Mouse (Mus musculus): ENCODE measurements around the gene Gpd1.

DNA sequence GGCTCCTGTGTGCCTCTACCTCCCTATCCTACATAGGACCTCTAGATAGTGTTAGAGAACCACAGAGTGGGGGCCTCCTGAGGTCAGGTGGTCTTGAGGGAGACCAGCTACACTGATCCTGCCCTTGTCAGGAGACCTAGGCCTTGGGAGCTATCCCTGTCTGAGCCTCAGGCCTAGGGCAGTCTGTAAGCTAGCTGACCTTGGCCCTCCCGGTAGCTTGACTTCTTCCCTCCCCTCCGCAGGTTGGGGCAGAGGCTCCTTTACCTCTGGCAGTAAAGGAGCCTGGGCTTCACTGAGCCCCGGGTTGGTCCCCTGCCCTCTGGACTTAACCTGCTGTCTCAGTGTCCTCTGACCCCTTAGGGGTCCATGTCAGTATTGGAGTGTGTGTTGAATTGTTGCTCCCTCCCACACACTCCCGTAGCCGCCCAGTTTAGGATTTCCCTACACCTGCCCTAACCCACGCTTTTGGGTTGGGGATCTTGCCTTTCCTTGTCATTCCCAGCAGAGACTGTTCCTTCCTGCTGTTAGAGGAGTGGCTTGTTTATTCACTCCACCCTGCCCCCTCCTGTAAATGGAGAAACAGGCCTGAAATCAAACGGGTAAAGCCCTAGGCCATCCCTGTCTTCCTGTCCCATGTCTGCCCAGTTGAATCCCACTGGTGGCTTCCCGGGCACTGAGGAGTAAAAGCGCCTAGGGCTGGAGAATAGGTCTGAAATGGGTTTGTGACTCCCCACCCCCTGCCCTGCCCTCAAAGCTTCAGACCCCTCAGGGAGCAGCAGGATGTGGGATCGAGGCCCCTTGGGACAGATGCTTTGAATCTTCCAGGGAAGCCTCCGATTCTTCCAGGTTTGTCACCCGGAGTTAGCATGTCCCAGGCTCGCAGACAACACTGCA lies 4.4 kb upstream of the Gpd1 start:
- TF ChIP-seq MAX (IDR thresholded peaks at IDR 0.05; ENCODE audit: low read depth) (no peak), POLR2A (IDR thresholded peaks at IDR 0.05; ENCODE audit: insufficient read length, low read depth) (no peak), TCF12 (IDR thresholded peaks at IDR 0.05; ENCODE audit: insufficient read depth, poor library complexity, severe bottlenecking) (no peak), CEBPB (IDR thresholded peaks at IDR 0.05; ENCODE audit: insufficient read depth, poor library complexity, severe bottlenecking) (no peak), POLR2AphosphoS2 (IDR thresholded peaks at IDR 0.05; ENCODE audit: insufficient read length, low read depth) (no peak), MYOG (IDR thresholded peaks at IDR 0.05; ENCODE audit: control insufficient read depth in 1 of 3, insufficient read depth in 1 of 3, insufficient read length in 2 of 3, low read depth in 2 of 3) (no peak), E2F4 (IDR thresholded peaks at IDR 0.05; ENCODE audit: insufficient read depth) (no peak), MYOD1 (IDR thresholded peaks at IDR 0.05; ENCODE audit: control insufficient read depth in 1 of 3, insufficient read length in 2 of 3, low read depth in 2 of 3) (no peak), USF1 (IDR thresholded peaks at IDR 0.05; ENCODE audit: low read depth) (no peak), SRF (IDR thresholded peaks at IDR 0.05; ENCODE audit: control insufficient read depth, insufficient read length, low read depth) (no peak)

All from myocyte (in vitro differentiated cells).